Mouse (Mus musculus) layer of hippocampus, adult 11-12 months (tissue): ENCODE measurements around the gene Cdc25b.

Experiments used
- DNase-seq: peaks from one replicate; pipeline ENCODE4 v3.0.0; 2022; ENCODE audit warnings: low spot score

Cdc25b gene

DNA sequence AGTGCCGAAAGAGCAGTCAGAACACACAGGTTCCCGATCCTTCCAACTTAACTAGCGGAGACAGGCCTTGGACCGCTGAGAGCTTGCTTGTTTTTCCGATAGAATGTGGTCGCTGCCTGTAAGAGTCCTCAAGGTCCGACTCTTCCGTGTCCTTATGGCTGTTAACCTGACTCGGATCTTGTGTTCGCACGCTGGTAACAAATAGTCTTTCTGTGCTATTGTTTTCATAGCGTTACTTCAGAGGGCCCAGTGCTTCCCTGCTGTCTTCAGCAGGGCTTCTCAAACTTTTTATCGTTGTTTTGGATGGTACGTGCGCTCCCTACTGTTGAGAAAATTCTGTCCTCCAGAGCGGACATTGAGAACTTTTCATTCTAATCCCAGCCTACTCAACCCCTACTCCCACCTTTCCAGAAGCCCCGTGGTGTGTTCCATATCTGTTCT is 26.1 kb upstream of the Cdc25b start:
- peak; percentile 37 for DNase-seq

DNA sequence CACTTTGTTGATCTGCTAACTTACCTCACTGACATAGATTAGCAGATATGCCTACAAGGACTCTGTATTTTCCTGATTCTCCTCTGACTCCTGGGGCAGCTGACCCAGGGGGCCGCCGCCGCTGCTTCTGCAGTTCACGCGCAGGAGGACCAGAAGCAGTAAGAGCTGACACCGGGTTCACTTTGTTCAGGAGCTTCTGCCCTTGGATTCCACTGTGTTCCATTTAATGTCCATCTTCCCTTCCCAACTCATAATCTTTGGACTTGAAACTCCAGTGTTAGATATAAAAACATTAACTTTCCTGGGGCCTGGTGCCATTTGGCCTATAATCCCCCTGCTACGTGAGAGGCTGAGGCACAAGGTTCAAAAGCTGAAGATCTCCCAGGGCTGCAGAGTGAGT is 22.8 kb upstream of the Cdc25b start:
- no peak for DNase-seq

DNA sequence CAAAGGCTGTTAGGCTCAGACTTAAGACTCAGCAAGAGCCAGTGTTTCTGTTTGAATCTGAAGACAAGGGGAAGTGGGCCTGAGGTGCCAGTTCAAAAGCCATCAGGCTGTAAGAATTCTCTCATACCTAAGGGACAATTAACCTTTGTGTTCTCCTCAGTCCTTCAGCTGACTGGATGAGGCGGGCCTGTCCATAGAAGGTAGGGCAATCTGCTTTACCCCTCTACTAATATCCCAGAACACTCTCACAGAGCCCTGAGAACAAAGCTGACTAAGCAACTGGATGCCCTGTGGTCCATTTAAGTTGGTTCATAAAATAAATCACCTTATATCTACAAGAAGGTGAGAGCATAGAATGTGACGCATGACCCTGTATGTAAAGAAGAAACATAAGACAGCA is 20.6 kb upstream of the Cdc25b start:
- DNase-seq = no peak

DNA sequence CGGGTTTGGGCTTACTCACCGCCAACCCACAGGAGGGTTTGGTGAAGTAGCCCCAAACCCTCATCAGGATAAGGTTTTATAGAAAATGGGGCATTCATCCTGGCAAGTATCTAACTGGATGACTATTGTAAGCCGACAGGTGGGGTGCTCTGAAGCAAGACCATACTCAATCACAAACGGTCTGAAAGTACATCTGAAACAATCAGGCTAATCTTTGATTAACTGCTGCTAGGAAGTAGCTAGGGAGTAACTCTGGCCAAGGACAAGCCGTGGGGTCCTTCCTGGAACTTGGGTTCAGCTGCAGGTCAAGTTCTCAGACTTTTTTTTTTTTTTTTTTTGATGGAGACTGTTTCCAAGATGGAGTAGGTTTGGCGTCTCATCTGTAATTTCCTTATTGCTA is 18.8 kb upstream of the Cdc25b start:
- DNase-seq = no peak

DNA sequence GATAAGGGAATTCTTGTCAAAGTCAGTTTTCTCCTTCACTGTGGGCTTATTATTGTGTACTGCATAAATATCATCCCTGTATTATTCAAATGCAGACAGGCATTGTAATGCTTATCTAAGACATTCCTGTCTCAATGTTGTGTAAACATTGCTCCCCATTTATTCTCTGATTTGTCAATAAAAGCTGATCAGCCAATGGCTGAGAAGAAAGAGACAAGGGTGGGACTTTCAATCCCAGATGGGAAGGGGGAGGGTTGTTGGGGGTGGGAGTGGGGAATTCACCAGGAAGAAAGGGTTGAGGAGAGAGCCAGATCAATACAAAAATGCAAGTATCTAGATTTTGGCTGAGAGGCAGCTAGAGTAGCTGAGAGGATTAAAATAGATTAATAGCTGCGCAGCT is 17.8 kb upstream of the Cdc25b start:
- no peak for DNase-seq

DNA sequence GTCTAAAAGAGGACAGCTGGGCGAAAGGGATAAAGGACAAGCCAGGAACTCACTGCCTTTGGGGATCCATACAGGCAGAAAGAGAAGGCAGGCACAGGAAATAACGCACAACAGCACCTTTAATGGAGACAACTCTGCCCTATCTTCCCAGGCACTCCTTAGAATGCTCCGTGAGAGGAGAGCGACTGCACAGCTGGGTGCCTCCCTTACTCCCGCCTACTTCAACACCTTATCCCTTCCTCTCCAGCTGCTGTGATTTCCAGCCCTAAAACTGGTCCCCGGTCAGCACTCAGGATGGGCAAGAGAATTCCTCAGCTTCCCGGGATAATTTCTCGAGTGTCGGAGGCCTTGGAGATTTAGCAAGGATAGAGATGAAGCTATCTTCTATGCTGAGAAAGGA is 15.8 kb upstream of the Cdc25b start:
- no peak for DNase-seq

DNA sequence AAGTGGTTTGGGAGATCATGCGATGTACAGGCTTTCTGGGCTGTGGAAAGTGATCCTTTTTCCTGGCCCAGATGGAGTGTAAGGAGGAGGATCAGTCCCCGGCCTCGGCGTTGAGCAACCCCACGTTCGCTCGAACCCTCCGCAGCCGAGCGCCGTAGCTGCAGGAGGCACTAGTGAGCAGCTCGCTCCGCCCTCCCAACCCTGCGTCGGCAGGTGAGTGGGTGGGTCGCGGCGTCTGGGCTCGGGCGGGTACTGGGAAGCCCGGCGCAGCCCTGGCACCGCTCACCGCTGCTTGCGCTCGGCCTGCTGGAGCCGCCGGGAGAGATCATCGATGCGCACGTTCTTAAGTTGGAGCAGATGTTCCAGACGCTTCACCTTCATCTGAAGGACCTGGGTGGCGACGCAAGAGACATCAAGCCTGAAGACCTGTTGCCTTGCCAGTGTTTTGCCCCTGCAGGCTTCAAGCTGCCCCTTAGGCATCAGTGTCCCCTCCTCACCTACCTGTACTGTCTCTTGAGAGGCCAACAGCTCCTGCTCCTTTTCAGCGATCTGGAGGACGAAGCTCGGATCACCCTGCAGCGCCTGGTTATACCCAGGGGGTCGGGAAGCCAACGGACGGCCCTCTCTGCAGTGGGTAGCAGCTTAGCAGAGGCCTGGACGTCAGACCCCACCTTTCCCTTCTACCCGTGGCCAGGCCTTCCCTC is 15.2 kb upstream of the Cdc25b start:
- DNase-seq = peak; percentile 74

DNA sequence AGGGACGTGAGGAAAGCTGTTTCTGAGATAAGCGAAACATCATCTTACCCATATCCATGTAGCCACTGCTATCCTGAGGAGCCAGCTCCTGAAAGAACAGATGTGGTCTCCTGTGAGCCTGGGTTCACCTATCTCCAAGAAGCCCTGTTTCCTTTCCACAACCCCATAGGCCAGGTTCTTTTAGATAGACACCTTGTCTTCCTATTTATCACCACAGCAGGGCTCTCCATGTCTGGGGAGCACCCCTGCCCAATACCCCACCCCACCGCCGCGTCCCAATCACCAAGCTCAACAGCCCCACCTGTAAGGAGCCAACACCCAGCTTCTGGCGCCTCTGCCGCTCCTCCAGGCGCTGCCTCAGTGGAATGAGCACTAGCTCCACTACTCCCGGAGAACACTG is 14.4 kb upstream of the Cdc25b start:
- no peak for DNase-seq

DNA sequence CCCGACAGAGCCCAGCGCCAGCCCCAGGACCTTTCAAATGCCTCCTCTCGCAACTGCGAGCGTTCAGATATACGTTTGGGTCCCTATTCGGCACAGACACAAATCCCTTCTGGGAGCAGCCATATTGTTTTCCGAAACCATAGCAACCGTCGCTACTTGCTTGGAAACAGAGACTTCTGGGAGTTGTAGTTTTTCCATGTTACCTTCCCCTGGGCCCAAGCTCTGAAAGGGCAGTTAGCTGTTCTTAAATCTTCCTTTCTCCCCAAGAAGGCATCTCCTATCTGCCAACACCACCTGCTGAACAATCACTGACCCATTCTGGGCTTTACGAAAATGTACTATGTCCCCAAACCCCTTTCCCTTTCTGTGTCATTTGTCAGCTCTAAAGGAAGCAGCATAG is 12.0 kb upstream of the Cdc25b start:
- DNase-seq = peak; percentile 74

DNA sequence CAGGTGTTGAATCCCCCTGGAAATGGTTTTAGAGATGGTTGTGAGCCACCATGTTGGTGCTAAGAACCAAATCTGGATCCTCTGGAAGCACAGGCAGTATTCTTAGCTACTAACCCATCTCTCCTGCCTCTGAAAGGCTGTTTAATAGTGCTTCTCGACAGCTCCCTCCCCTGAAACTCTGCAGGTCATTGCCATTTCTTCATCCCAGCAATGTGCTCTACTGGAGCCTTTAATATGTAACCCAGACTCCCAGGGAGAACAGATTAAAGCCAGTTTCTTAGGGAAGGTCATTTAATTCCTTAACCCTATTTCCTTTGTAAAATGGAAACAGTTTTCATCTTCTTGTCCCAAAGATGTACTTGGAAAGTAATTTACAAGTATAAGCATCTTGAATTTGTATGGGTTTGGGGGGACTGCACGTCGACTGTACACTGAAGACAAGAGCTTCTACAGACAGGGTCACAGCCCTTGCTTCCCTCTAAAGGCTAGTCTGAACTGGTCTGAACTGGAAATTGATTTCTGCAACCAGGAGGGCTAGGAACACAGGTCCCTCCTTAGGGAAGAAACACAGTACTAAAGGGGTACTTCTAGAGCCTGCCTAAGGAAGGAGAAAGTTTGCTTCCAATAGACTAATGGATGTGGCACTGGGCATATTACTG is 11.3 kb upstream of the Cdc25b start:
- DNase-seq = no peak

DNA sequence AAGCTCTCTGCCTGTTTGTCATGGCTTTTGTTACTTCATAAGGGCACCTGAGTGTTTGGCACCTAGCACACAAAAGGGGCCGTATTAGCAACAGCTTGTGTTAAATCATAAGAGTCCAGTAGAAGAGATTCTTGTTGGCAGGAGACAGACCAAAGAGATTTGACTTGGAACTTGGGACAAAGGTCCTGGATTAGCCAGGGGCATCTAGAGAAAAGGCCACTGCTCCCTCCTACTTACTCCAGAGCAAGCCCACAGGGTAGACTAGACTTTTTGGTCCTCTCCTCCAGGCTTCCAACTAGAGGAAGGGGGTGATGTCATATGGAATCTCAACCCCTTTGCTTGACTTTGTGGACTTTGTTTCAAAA is 10.8 kb upstream of the Cdc25b start:
- no peak for DNase-seq

DNA sequence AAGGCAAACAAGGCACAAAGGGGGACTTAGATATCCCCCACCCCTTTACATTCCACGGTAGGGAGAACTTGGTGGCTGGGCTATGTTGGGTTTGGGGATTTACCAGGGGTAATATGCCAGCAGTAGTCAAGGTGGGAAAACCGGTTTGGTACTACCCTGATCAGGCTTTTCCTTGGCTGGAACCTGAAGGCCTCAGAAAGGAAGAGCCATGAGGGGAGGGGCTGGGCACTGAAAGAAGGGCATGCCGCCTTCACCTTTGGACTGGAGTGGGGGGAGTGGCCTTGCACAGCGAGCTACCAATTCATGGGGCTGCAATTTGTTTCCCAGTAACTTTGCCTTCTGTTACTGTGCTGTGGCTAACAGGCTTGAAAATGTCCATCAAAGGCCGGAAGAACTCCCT is 10.3 kb upstream of the Cdc25b start:
- DNase-seq = no peak

DNA sequence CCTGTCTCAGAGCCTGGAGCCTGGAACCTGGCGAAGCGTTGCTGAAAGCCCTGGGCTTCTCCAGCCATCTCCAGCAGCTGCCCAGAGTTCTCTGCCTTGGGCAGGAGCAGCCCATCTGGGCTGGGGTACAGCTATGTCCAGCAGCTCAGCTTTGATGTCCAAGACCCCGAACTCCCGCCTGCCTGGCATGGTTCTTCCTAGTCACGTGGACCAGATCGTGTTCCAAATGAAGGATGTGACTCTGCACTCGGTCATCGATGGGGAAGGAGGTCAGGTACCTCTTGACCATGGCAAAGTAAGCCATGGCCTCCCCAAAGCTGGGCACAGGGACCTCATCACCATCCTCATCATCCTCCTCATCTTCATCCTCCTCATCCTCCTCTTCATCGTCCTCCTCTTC is 8.8 kb upstream of the Cdc25b start:
- no peak for DNase-seq

DNA sequence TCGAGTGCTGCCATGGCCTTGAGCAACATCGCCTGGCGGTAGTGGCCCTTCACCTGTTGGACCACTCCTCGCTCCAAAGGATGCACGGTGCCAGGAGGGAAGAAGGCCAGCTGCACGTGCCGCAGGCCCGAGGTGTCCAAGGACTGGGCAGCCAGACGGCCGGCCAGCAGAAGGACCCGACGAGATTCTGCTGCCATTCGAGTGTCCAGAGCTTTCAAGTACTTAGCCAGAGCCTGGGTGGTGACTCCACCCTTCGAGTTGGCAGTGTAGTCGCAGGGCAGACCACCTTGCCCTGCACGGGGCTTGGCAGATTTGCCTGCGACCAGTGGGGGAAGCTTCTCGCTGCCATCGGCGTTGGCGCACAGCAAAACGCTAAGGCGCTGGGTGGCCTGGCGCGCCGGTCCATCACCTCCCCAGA is 7.9 kb upstream of the Cdc25b start:
- DNase-seq = no peak

DNA sequence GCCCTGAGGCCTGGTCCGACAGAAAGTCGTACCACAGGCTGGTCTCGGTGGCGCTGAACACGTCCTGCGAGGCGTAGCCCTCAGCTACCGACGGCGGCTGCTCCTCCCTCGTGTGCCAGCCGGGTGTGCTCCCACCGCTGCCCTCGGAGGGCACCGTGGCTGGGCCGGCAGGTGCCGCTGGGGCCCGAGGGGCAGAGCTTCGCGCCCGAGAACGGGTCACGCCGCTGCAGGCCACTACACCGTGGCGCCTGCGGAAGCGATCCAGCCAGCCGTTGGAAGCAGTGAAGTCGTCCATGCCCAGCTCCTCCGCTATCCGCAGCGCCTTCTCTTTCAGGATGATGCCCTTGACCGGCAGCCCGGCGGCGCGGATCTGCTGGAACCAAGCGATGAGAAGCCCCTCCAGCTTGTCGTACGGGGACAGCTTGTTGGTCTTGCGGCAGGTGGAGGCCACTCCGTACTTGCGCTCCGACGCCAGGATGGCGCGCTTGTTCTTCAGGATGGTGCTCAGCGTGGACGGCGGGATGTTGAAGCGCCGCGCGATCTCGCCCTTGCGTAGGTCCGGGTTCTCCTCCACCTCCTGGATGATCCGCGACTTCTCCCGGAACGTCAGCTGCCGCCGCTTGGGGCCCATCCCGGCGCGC is 7.4 kb upstream of the Cdc25b start:
- DNase-seq = peak; percentile 66

DNA sequence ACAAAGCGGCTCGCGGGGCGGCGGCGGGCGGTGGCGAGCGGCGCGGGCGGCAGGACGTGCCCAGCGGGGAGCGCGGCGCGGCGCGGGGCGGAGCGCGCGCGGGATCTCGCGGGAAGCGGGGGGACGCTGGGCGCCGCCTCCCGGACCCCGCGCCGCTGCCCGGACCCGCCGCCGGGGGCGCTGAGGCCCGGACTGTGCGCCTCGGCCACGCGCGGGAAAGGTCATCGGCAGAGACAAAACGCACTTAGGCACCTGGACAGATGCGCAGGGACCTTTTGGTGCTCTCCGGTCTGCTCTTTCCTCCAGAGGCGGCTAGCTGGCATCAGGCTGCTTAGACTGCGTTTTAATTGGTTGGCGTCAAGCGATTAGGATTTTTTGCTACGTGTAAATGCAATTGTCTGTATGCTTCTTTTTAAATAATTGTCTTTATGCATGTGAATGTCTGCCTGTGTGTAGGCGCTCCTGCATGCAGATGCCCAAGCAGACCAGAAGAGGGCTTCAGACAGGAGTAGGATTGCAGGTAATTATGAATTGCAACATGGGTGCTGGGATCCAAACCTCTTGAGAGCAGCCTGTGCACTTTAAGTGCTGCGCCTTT is 6.7 kb upstream of the Cdc25b start, which contains the start of gene Cenpb:
TSS of gene Cenpb (minus strand) at position 78 of the 598 bp plus-strand sequence.
- DNase-seq = peak; percentile 83

DNA sequence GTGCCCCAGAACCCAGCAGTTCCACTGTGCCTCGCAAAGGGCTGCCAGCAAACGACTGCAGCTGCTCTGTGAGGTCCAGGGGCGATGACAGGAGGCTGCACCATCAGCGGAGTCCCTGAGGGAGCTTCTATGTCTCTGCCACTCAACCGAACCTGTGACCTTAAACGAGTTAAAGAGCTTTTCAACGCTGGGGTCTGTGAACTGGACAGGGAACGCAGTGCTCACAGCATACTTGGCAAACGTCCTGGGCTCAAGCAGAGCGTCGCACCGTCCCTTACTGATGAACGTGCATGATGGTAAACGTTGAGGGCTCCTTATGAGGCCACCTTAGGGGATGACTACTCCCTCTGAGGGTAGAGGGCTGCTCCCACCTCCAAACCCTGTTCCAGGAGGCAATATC is 406 bp upstream of the Cdc25b start:
- no peak for DNase-seq

DNA sequence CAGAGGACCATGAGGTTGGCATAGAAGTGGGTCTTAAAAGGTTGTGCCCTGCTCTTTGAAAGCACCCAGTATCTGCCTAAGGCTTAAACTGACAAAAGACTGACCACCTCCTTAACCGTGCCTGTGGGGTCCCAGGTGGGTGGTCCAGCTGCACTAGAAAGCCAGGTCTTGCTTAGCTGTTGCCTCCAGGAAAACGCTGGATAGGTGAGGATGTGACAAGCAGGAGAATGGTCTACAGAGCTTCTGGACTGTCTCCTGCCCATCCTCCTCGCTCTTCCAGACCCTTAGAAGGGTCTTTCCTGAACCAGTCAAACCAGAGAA is 813 bp downstream of the Cdc25b start:
- no peak for DNase-seq

DNA sequence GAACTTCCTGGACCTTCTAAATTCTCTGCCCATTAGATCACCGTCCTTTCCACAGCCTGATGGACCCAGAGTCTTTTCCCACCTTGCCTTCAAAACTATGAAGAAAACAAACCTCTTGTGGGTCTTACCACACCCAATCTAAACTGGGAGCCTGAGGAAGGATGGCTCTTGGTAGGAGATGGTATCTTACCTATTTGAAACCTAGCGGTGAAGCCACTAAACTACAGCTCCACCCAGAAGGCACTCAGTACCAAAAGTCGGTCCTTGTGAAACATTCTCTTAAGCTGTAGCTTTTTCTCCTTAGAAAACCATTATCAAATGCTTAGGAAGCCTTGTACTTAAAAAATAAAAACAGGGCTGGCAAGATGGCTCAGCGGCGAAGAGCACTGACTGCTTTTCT is 1.6 kb downstream of the Cdc25b start:
- no peak for DNase-seq

DNA sequence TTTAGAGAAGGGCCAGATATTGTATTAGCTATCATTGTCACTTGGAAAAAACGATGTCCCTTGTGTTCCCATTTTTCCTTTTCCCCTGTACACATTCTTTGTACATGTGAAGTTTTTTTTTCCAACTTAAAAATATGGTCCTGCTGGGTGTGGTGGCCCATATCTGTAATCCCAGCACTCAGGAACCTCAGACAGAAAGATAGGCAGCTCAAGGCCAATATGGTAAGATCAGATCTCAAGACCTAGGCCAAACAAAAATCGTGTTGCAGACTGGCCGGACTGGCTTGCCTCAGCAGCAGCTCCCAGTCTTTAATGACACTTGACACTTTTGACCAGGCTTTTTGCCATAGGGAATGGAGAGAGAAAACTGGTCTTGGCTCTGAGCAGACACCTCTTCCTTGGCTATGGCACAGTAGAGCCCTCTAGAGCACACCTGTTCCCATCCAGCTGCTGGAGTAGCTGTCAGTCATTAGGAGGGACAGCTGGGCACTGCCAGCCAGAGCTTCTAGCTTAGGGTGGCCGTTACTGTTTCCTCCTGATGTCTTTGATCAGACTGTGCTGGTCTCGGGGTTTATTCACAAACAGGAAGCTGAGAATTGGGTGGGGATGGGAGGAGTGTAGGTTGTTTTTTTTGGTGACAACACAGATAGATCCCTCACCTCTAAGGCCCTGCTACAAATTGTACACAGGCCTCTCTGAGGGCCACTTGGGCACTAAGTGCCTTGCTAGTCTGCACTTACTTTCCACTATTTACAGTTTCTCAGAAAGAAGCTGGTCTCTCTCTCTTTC is 3.0 kb downstream of the Cdc25b start:
- no peak for DNase-seq

DNA sequence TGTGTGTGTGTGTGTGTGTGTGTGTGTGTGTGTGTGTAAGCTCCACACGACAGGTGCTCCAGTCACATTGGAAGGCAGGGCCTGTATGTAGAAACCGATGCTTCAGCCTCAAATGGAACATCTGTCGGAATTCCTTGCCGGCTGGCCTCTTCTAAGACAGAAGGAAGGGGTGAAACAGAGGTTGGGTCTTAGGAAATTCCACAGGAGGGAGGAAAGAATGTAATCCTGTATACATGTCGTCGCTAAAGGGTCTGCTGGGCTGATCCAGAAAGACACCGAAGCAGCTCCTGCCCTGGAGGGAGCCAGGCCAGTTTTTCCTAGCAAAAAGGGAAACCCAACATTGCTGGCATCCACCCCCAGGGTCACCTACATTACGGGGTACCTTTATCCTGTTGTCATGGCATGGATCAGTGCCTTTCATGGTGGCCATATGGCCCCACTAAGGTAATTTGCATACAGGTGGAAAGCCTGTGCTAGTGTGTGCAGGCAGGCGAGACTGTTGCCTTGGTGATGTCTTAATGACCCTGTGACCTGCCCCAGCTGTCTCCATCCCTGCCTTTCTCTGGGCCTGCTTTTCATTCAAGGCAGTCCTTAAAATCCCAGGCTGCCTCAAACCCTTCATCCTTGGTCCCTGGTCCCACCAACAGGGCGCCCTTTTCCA is 3.7 kb downstream of the Cdc25b start:
- no peak for DNase-seq

DNA sequence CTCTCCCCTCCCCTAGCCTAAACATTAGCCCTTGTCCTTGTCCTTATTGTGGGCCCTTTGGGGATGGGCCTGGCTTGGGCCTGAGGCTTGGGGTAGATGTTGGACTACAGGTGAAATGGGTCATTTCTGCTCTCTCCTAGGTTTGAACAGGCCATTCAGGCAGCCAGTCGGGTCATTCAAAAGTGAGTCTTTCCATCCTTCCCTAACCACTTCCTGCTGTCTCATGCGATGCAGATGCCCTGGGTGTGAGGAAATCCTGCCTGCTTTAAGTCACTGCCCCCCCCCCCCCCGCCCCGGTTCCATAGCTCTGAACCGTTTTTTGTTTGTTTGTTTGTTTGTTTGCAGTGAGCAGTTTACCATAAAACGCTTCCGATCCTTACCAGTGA is 4.2 kb downstream of the Cdc25b start:
- DNase-seq = no peak
